Mouse (Mus musculus) brain, embryonic 18.5 days (tissue): Measurements from ENCODE around the gene Apbb1ip.

Experiments used
- DNase-seq: peaks from one replicate; pipeline ENCODE4 v3.0.0-alpha.2; 2012; ENCODE audit warnings: low read depth, low spot score

Gene Apbb1ip

DNA sequence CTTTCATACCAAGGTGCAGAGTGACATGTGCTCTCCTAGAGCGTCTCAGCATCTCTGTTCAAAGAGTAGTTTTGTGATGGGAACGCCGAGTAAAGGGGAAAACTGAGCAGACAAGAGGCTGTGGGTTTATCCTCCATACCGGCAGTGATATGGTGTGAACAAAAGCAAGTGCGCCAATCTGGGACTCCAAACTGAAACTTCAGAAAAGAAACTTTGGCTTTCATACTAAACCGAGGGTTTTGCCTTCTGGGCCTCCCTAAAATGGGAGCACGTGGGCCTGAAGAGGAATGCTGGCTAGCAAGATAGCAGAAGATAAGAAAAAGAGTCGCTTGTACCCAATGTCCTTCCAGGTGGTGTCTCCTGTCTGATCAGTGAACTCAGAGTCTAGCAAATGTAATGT, 1.3 kb downstream of the Apbb1ip start:
- DNase-seq = no peak

DNA sequence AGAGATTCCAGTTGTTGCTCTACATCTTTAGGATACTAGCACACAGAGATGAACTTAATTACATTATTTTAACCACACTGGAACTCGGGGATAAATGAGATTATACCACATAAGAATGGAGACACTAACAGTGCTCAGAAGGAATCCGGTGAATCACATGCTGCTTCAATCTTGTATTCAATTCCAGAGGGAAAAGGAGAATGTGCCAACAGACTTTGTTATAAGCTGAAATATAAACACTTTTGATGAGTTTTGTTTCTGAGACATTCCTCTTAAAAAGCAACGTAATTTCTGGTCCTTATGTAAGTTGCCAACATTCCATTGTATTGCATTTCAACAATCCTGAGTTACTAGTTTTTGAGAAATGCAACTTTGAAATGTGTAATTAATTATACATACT, 1.8 kb downstream of the Apbb1ip start:
- no peak for DNase-seq

DNA sequence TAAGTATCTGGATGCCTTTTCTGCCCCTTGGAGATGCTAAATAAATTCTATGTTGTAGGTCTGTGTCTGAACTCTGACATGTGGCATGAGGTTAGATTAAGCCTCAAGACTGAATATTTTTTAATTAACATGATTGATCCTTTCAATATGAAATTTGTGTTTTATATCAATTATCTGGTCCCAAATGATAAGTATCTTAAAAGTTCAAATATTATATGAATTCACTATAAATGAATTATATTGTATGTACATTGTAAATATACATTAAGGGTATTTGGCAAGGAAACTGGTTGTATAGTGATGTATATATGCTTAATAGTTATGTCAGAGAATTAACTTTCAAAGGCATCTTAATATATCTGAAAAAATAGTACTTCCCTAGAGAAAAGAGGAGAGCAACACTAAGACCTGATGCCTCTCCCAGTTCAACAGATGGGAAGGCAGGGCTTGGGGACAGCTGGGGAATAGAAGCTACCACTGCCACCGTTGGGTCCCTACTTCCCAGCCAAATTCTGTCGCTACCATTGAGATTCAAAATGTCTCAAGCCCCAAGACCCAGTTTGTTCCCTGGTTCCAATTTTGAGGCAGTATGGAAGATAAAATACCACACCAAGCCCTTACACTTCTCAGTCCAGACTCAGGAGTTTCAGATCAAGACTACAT, 2.8 kb downstream of the Apbb1ip start:
- no peak for DNase-seq

DNA sequence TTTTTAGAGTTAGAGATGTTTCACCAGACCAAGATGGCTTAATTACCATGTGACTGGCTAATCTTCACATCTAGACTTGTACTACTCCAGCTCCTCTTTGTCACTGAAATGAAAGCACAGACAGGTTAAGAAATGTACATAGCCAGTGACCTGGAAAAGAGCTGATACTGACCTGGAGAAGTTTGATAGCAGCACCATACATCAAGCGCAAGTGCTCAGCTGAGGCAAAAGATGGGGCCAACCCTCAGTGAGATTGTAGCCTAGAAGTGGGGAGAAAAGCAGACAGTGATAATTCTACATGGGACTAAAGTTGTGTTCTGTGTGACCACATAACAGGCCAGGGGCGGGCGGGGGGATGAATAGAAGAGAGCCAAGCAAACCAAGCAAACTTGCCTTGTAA, 3.9 kb downstream of the Apbb1ip start:
- no peak for DNase-seq

DNA sequence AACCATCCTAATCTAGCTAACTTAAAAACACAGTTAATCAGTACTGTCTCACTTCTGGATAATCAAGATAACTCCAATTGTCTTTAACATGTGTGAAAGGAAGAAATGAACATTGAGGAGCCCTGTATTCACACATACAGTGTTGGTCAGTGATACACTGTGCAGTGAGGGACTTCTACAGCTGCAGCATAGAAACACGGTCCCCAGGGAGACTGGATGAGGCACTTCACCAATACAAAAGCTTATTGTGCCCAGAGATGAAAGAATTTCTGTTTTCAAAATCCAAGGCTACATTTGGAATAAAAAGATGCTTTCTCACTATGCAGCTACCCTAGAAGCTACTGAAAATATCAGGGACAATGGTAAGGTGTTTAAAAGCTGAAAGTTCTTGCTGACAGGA, 7.0 kb downstream of the Apbb1ip start:
- no peak for DNase-seq

DNA sequence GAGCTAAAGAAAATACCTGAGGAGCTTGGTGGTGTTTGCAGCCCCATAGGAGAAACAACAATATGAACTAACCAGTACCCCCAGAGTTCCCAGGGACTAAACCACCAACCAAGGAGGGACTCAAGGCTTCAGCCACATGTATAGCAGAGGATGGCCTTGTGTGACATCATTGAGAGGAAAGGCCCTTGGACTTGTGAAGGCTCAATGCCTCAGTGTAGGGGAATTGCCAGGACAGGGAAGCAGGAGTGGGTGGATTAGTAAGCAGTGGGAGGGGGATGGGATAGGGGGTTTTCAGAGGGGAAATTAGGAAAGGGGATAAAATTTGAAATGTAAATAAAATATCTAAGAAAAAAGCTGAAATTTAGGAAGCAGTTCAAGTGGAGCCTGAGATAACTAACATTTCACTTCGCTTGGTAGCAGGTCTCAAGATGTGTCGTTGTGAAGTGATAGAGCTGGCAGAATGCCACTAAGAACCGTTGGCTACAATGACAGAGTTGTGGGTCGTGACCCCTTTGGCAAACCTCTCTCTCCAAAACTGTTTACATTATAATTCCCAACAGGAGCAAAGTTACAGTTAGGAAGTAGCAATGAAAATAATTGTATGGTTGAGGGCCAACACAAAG, 7.6 kb downstream of the Apbb1ip start:
- DNase-seq = no peak

DNA sequence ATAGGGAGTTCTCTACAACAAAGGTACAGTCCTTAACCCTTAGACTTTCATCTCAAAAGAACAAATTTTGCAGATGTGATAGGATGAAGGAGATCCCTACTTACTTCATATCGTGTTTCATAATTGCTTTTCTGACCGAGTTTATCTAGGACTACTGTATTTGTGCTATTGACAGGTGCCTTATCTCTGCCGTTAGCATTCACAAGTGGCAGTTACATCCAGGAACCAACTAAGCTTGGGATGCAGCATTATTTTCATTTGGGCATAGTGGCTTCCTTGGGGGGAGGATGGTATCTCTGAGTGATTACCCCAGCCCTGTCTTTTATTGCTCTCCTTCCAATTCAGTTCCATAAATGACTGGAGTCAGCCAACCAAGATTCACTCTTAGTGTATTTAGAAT, 8.2 kb downstream of the Apbb1ip start:
- no peak for DNase-seq

DNA sequence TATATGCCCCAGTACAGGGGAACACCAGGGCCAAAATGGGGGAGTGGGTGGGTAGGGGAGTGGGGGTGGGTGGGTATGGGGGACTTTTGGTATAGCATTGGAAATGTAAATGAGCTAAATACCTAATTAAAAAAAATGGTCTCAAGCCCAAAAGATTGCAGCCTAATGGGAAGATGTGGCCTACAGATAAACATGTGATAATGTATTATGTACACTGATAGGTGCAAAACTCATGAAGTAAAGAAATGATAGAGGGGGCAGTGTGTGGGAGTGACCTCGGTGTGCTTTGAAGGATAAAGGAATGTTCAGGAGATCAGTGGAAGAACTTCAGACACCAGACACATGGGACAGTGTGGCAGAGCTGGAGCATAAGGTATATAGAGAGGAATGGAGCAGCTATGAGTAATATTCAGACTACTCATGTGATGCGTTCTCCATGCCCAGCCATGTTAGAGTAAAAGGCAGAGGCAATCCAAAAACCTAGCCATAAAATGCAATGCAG, 9.3 kb downstream of the Apbb1ip start:
- DNase-seq = no peak

DNA sequence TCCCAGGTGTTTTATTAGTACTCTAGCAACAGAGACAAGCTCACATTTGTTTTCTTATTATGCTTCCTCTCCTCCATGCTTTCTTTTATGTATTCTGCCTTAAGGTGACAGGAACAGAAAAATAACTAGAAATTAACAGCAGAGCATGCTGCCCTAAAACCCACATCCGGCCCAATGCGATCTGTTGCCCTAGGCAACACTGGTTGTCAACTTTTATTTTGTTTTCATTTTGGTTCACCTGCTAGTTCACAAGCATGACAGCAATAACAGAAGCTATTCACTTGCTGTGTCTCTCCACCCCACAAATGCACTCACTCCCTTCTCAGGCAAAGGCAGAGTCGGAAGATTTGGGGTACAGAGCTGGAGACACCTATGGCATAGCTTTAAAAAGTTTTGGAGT, 10.3 kb downstream of the Apbb1ip start:
- DNase-seq = no peak

DNA sequence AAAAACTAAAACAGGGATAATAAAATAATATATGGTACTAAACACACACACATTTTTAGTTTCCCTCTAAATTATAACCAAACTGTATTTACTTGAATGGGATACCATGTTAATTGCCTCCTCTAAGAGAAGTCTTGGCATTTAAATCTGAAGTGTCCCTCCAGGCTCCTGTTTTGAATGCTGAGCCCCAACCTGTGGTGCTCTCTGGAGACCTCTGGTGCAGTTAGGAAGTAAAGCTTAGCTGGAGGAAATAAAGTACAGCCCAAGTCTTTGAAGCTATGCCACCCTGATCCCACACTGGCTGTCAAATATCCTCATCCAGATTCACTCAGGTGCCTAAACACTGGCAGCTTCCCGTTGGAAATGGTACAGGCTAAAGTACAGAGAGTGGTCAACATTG, 10.9 kb downstream of the Apbb1ip start:
- DNase-seq = no peak

DNA sequence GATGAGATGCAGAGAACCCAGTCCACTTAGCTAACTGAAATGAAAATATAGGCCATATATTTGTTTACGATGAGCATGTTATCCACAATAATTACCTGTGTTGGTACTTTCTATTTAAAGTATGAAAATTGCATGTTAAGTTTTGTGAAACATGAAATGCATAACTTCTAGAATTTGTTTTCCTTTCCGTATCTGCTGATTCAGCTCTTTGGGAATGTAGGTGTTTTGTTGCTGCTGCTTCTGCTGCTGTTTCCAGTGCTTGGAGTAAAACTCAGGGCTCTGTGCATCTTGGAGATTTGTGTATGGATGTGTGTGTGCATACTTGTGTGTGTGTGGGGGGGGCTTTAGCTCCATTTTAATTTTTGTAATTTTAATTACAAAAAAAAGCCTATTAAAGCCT, 14.8 kb downstream of the Apbb1ip start:
- DNase-seq = no peak

DNA sequence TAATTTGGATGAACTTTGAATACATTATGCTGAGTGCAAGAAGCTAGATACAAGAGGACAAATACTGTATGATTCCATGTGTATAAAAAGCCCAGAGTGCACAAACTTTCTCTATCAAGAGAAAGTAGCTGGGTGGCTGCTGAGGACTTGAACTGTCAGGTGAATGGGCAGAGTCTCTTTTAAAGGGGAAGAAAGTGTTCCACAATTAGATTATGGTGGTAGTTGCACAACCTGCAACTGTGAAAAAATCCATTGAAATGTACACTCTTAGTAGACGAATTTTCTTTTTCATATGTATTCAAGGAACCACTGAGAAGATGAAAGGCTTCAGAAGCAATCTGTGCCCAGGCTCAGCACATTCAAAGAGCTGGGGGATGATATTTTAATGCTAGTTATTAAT, 15.7 kb downstream of the Apbb1ip start:
- DNase-seq = no peak

DNA sequence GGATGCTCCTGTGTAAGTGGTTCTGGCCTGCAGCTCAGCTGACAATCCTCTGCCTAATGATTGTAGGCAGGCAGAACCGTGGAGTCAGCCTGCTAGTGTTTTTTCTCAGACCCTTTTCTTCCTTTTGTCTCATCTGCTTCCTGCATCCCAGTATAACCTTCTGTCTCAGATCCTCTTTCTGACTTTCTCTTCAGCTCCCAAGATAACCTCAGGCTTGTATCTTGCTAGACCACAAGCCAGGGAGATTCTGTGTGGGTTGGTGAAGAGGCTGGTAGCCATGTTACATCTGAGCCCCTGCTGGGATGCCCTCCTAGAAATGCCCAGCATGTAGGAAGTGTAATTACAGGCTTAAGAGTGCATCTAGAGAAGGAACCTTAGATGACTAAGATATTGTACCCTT, 16.5 kb downstream of the Apbb1ip start:
- no peak for DNase-seq

DNA sequence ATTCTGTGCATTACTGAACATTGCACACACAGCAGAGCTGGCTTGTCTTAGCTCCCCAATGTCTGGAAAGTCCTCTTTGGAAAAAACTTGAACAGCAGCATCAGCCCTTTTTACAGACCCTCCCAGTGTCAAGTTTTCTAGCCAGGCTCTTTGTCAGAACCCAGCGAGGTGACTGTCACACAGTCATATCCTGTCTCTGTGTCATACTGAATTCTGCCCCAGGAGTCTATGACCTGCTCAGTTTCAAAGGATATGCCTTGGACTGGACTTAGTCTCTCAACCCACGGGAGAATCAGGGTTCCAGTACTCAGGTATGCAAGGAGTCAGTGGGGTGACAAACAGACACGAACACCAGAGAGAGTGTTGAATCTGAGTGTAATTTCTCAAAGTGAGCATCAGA, 21.2 kb downstream of the Apbb1ip start:
- DNase-seq = no peak

DNA sequence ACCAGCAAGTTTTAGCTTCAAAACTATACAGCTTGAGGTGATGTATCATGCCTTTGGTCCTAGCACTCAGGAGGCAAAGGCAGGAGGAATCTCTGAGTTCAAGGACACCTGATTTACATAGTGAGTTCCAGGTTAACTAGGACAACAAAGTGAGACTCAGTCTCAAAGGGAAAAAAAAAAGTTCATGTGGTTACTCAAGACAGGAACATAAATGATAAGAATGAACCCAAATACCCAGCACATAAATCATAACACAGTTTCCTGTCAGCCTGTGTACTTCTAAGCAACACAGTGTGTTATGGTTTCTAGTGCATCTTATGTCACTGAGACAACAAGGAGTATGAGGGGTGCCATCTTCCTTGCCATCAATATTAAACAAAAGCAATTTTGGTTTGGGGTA, 22.6 kb downstream of the Apbb1ip start:
- DNase-seq = no peak

DNA sequence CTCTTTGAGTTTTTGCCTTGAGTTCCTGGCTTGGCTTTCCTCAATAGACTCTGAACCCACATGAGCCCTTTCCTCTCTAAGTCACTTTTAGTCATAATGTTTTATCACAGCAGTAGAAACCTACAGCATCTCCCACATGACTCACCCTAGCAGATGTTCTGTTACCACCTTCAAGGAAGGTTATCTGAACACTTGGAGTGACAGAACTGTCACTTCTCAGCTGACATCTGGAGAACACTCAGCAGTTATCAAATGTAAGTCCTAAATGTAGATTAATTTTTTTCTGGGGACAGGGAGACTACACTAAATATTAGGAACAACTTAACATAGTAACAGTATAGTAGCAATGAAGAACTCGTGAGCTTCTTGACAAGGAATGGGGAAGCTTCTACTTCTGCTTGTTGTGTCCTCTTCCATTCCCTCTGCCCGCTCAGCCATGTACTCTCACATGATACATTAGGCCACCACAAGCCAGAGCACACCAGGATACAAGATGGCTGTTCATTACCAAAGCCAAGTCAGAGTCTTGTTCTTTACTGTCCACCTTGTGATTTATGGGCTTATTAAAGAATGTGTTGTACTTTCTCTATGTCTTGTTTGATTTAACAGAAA, 25.6 kb downstream of the Apbb1ip start:
- no peak for DNase-seq

DNA sequence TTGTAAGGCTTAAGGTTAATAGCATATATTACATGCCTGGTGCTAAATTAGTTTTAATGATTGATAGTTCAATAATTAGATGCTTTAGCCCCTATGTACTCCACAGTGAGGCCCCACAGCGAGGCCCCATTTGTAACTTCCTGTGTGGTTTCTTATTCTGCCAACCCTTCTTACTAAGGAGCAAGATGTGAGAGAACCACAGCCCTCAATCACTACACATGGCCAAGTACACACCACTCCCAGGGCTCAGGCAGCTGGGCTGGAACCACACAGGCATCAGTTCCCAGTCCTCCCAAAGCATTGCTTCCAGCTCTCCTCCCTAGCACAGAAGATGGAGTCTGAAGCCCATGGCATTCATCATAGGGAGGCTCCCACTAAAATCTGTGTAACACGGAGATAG, 31.7 kb downstream of the Apbb1ip start:
- DNase-seq = no peak

DNA sequence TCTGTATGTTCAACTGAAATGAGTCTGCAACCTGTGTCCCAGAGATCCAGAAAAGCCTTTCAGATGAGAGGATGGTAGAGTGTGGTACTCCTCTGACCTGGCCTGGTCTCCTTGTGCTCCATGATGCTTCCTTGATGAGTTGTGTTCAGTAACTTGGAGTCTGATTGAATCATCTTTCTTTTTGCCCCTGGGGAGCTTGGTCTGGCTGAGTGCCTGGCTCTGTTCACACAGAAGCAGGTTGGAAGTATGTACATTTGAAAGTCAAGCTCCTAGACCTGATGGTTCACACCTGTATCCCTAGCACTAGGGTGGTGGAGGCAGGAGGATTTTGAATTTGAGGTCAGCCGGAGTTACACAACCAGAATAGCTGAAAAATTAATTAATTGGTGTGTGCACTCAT, 32.7 kb downstream of the Apbb1ip start:
- no peak for DNase-seq

DNA sequence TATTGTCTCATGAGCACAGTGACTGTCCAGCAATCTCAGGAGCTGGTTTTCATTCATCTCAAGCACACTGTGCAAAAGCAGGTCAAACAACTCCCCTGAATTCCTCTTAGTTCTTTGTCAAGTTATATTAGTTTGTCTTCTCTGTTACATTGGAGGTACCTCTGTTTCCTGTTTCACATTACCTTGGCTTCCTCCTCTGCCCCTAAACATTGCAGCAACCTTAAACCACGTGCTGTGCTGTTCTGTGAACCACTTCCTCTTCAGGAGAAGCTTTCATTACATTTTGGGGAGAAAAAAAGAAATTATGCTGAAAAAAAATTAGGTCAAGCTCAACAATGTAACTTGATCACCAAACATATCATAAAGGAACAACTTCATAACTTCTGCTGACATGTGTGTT, 33.4 kb downstream of the Apbb1ip start:
- no peak for DNase-seq

DNA sequence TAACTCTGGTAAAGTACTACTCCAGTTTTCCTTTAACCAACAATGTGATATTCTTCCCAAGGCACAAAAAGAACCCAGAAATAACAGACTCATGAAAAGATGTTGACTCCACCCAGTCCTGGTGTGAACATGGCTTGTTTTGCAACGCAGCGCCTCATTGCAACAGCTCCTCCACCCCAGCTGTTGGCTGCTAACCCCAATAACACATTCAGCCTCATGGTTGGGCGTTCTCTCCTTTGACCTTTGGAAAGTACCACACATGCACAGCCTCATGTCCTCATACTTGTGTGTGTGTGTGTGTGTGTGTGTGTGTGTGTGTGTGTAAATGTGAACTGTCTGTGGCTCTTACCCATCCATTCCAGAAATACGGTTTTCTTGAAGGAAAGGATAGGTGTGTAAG, 37.0 kb downstream of the Apbb1ip start:
- no peak for DNase-seq

DNA sequence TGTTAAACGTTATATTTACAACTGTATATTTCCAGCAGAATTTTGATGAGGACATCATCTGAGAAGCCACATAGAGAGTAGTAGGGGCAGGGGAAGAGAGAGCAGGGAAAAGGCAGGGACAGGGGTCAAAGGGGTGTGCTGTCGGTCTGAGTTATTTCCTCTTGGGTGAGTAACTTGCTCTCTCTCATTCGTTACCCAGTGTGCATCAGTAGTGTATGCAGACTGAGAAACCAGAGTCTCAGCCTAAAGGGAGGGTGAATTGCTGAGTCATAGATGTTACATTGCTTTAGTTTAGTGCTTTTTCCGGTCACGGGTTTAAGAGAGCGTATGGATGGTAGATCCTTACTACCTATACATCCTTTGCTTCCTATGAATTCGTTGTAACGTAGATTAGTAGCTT, 37.6 kb downstream of the Apbb1ip start:
- no peak for DNase-seq

DNA sequence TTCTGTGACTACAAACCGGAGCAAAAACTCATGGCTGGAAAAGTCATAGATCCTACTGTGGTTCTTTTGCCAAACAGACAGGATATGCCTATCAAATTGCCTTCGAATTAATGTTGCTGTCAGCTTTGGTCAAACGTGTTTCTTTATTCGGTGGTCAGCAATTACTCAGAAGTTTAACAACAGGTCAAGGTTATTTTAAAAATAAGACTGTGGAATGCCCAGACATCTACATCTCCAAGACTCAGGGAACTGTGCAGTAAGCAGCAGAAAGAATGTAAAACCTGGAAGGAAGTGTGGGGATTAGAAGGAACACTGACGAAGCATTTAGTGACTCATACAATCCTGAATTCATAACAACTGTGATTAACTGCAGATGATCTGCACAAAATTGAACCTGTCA, 40.0 kb downstream of the Apbb1ip start:
- DNase-seq = no peak

DNA sequence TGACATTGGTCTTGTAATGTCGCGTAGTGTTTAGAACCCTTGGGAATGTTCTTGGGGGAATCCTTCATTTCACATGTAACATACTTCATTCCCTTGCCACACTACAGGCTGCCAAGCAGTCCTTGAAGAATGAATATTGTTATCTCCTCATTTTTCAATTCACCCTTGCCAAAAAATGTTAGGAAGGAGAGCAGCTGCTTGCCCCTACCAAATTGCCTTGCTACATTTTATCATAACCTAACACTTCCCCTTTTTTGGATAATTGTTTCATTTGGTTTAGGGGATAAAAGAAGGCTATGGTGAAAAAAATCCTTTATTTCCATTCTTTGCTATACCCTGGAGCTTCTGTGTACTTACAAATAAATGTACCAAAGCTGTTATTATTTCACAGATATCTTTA, 41.8 kb downstream of the Apbb1ip start:
- no peak for DNase-seq
